ENCODE assay signal across 29 mouse cellular contexts in the genomic region with DNA sequence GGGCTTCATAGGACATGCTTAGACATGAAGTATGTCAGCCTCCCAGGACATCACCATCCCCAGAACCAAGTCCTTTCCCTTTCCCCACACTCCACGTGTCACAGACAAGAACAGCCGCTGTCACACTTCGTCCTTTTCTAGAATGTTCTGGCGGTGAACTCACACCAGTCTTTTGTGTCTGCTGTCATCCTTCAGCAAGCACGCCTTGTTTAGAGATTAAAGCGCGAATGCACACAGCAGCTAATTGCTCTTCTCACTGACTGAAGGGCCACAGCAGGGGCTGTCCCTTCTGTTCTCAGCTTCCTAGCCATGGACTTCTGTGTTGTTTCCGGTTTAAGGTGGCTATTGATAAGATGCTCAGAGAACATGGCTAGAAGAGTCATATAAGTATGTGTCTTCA. TPM values are rescaled to one million over a fixed set of nuclear protein-coding genes. Genes with fewer than 3 reads are reported as not detected.
DNase-seq lines count a peak whose midpoint lies in the region; ATAC-seq lines count a peak whose summit lies in the region.
"Had no signal": no experiment of that assay in that cellular context is flagged by ENCODE, and none has a peak within 500 bp of the region (broad histone marks: within the 10 kb centered on the region; RNA-seq: fewer than 3 reads in every experiment).

No protein-coding gene starts in this region.

- 29% methylated on average over 8 of the region's 8 CpGs for whole genome bisulfite sequencing in forebrain, embryonic 11.5 days
- 12% methylated on average over 8 of the region's 8 CpGs for WGBS in forebrain, embryonic 15.5 days
- 33% methylated on average over 8 of the region's 8 CpGs for WGBS in midbrain, embryonic 13.5 days
- WGBS in midbrain, embryonic 16.5 days: 24% methylated on average over 8 of the region's 8 CpGs
- 12% methylated on average over 8 of the region's 8 CpGs for WGBS in forebrain, embryonic 13.5 days

- intact Hi-C loops in left cerebral cortex, postnatal 4 days (cut with DNase I): no loop called here

- no peak overlapping the region for H3K27ac ChIP-seq in forebrain, embryonic 11.5 days (ENCODE audit: low read depth, low read length)
- H3K27ac ChIP-seq in forebrain, embryonic 15.5 days (replicated peaks): no peak overlapping the region
- peak overlapping the region; percentile 85 for H3K27ac ChIP-seq in midbrain, embryonic 13.5 days
- no peak overlapping the region for H3K27ac ChIP-seq in midbrain, embryonic 16.5 days (ENCODE audit: low read length)
- peak overlapping the region; percentile 45 for H3K27ac ChIP-seq in forebrain, embryonic 13.5 days
- H3K27ac ChIP-seq: hindbrain, embryonic 15.5 days; kidney, embryonic 15.5 days; stomach, embryonic 15.5 days had no signal

- H3K9me3 ChIP-seq in forebrain, embryonic 11.5 days (ENCODE audit: control insufficient read depth, low read length): no peaks in the 10 kb centered on the region
- H3K9me3 ChIP-seq in forebrain, embryonic 15.5 days: no peaks in the 10 kb centered on the region
- H3K9me3 ChIP-seq in midbrain, embryonic 13.5 days: no peaks in the 10 kb centered on the region
- no peaks in the 10 kb centered on the region for H3K9me3 ChIP-seq in midbrain, embryonic 16.5 days (replicated peaks; ENCODE audit: control insufficient read depth, low read length, poor library complexity, severe bottlenecking)
- H3K9me3 ChIP-seq in forebrain, embryonic 13.5 days (replicated peaks): no peaks in the 10 kb centered on the region
- H3K9me3 ChIP-seq: hindbrain, embryonic 15.5 days; kidney, embryonic 15.5 days; stomach, embryonic 15.5 days had no signal

- H3K9ac ChIP-seq in forebrain, embryonic 11.5 days (ENCODE audit: low read length): no peak overlapping the region
- H3K9ac ChIP-seq in forebrain, embryonic 15.5 days (replicated peaks): no peak overlapping the region
- H3K9ac ChIP-seq in midbrain, embryonic 13.5 days (replicated peaks): no peak overlapping the region
- no peak overlapping the region for H3K9ac ChIP-seq in midbrain, embryonic 16.5 days (ENCODE audit: low read depth, low read length)
- no peak overlapping the region for H3K9ac ChIP-seq in forebrain, embryonic 13.5 days
- H3K9ac ChIP-seq: hindbrain, embryonic 15.5 days; kidney, embryonic 15.5 days; stomach, embryonic 15.5 days had no signal

- H3K4me2 ChIP-seq in forebrain, embryonic 11.5 days (ENCODE audit: low read depth, low read length, severe bottlenecking): no peak overlapping the region
- H3K4me2 ChIP-seq in forebrain, embryonic 15.5 days (replicated peaks): no peak overlapping the region
- H3K4me2 ChIP-seq in midbrain, embryonic 13.5 days (replicated peaks): no peak overlapping the region
- no peak overlapping the region for H3K4me2 ChIP-seq in midbrain, embryonic 16.5 days (ENCODE audit: low read length)
- H3K4me2 ChIP-seq in forebrain, embryonic 13.5 days: 0 out of 2 replicates have a peak overlapping the region, but pooled peaks have one; percentile 10
- H3K4me2 ChIP-seq: hindbrain, embryonic 15.5 days; kidney, embryonic 15.5 days; liver, embryonic 11.5 days; stomach, embryonic 15.5 days had no signal

- DNase-seq in forebrain, embryonic 11.5 days (ENCODE audit: low spot score): no peak
- peak; percentile 67 for DNase-seq in retina, embryonic 14.5 days (ENCODE audit: low spot score)
- DNase-seq in c-Kit-positive CD71-positive TER-119-positive erythroid progenitor cells, embryonic 14.5 days (ENCODE audit: low spot score): no peak
- DNase-seq in left cerebral cortex, postnatal 4 days: no peak
- DNase-seq: adrenal gland, postnatal 25 days; cerebellum, adult 2 months; gastrocnemius, postnatal 10 days; heart, adult 18-20 months; kidney, postnatal 4 days; lung, adult 18-20 months; lung, postnatal 4 days; right cerebral cortex, postnatal 25 days; thymus, adult 18-20 months had no signal

- no peaks in the 10 kb centered on the region for H3K36me3 ChIP-seq in forebrain, embryonic 11.5 days (ENCODE audit: control insufficient read depth, insufficient read depth, low read length)
- no peaks in the 10 kb centered on the region for H3K36me3 ChIP-seq in forebrain, embryonic 15.5 days
- H3K36me3 ChIP-seq in midbrain, embryonic 13.5 days: no peaks in the 10 kb centered on the region
- H3K36me3 ChIP-seq in midbrain, embryonic 16.5 days (ENCODE audit: control insufficient read depth, insufficient read depth, low read length): no peaks in the 10 kb centered on the region
- no peaks in the 10 kb centered on the region for H3K36me3 ChIP-seq in forebrain, embryonic 13.5 days (ENCODE audit: poor library complexity, severe bottlenecking)
- H3K36me3 ChIP-seq: G1E; hindbrain, embryonic 15.5 days; kidney, embryonic 15.5 days; stomach, embryonic 15.5 days had no signal

- no peaks in the 10 kb centered on the region for H3K27me3 ChIP-seq in forebrain, embryonic 11.5 days (ENCODE audit: control insufficient read depth, insufficient read depth, low read length)
- no peaks in the 10 kb centered on the region for H3K27me3 ChIP-seq in forebrain, embryonic 15.5 days
- H3K27me3 ChIP-seq in midbrain, embryonic 13.5 days: no peaks in the 10 kb centered on the region
- no peaks in the 10 kb centered on the region for H3K27me3 ChIP-seq in midbrain, embryonic 16.5 days (ENCODE audit: control insufficient read depth, insufficient read depth, low read depth, low read length)
- H3K27me3 ChIP-seq in forebrain, embryonic 13.5 days: no peaks in the 10 kb centered on the region
- H3K27me3 ChIP-seq: hindbrain, embryonic 15.5 days; kidney, embryonic 15.5 days; stomach, embryonic 15.5 days had no signal

- peak; percentile 22; the same call in 1 of the 2 replicates for ATAC-seq in forebrain, embryonic 11.5 days (replicated peaks; ENCODE audit: low FRiP score)
- ATAC-seq in forebrain, embryonic 15.5 days (replicated peaks): no peak
- ATAC-seq in midbrain, embryonic 13.5 days: no peak
- ATAC-seq in midbrain, embryonic 16.5 days: no peak
- no peak; the same call in 1 of the 2 replicates for ATAC-seq in forebrain, embryonic 13.5 days
- ATAC-seq: intestine, postnatal 0 days had no signal

- H3K4me3 ChIP-seq in forebrain, embryonic 11.5 days (ENCODE audit: low read depth, low read length): no peak overlapping the region
- no peak overlapping the region for H3K4me3 ChIP-seq in forebrain, embryonic 15.5 days
- H3K4me3 ChIP-seq in midbrain, embryonic 13.5 days (replicated peaks): no peak overlapping the region
- no peak overlapping the region for H3K4me3 ChIP-seq in midbrain, embryonic 16.5 days (ENCODE audit: low read depth, low read length)
- H3K4me3 ChIP-seq in forebrain, embryonic 13.5 days: no peak overlapping the region
- H3K4me3 ChIP-seq: hindbrain, embryonic 15.5 days; kidney, embryonic 15.5 days; stomach, embryonic 15.5 days had no signal

- H3K4me1 ChIP-seq in forebrain, embryonic 11.5 days (replicated peaks; ENCODE audit: control insufficient read depth, insufficient read depth, low read length): peaks cover 9% of the 10 kb centered on the region; the same call in 1 of the 2 replicates
- peaks cover 48% of the 10 kb centered on the region for H3K4me1 ChIP-seq in forebrain, embryonic 15.5 days
- peaks cover 52% of the 10 kb centered on the region for H3K4me1 ChIP-seq in midbrain, embryonic 13.5 days (replicated peaks)
- peaks cover 25% of the 10 kb centered on the region for H3K4me1 ChIP-seq in midbrain, embryonic 16.5 days (ENCODE audit: control insufficient read depth, insufficient read depth, low read length)
- H3K4me1 ChIP-seq in forebrain, embryonic 13.5 days: peaks cover 52% of the 10 kb centered on the region
- H3K4me1 ChIP-seq: stomach, embryonic 15.5 days had no signal

RNA-seq across cellular contexts. Expression of gene 4930470P17Rik, which starts 57.5 kb away (rescaled TPM):
- polyA plus RNA-seq in forebrain, embryonic 11.5 days (2014; fragmentation: Nextera tagmentation; extraction: Ambion mirVana): not detected in 2 replicates
- not detected in 2 replicates for polyA plus RNA-seq in forebrain, embryonic 15.5 days (2015; fragmentation: Nextera tagmentation; extraction: Ambion mirVana)
- polyA plus RNA-seq in midbrain, embryonic 13.5 days (2015; fragmentation: Nextera tagmentation; extraction: Ambion mirVana): not detected in 2 replicates
- polyA plus RNA-seq in midbrain, embryonic 16.5 days (2015; fragmentation: Nextera tagmentation; extraction: Ambion mirVana): 0.15 TPM in 1 of 2 replicates, not detected in the other
- not detected in 2 replicates for polyA plus RNA-seq in forebrain, embryonic 13.5 days (2015; fragmentation: Nextera tagmentation; extraction: Ambion mirVana)
- not detected for total RNA-seq in left cerebral cortex, postnatal 4 days (2021)
- total RNA-seq: adrenal gland, postnatal 25 days; G1E; gastrocnemius, postnatal 10 days; heart, adult 18-20 months; layer of hippocampus, postnatal 10 days; left cerebral cortex, adult 8-10 months had no signal
- polyA plus RNA-seq: cerebellum, adult 2 months; frontal cortex, adult 2 months; G1E; heart, embryonic 14.5 days; intestine, postnatal 0 days; kidney, embryonic 15.5 days; limb, embryonic 11.5 days; liver, embryonic 11.5 days; spleen, adult 2 months; stomach, embryonic 15.5 days had no signal

Comparison
In these comparisons a context has a peak if more than half of its experiments do, and no peak if none do; other contexts are left out.
1. H3K27ac ChIP-seq: peak in midbrain, embryonic 13.5 days (single experiment) and forebrain, embryonic 13.5 days (single experiment); none in forebrain, embryonic 11.5 days (single experiment), forebrain, embryonic 15.5 days (single experiment) and midbrain, embryonic 16.5 days (single experiment).